Comparison of ENCODE assay signal across 8 mouse cellular contexts in the genomic region with DNA sequence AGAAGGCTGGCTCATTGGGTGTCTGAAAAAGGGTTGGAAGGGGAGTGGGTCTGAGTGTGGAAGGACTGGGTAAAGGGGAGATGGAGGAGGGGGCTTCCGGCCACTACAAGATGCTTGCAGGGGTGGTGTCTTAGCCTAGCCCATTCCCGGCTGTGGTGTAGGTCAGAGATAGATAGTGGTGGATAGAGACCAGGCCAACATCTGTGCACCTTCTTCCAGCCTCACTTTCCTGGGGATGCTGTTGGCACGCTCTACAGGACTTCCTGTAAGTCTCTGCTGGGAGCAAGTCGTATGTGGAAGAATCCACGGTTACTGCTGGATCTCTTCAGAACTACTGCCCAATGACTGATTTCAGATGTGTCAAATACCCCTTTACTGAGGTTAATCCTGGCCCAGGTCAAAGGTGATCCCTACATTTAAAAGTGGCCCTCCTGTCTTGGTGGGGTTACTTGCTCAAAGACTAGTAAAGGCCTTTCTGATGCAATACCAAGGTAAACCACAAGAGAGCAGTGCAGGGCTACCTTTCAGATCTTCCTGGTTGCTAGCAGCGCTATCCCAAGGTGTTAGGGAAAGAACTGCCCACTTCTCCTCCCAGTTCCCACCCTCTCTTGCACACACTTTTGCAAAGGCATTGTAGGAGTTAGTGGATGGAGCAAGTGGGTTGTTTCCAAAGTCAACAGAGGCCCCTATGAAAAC.
DNase-seq lines count a peak whose midpoint lies in the region; ATAC-seq and TF ChIP-seq lines count a peak whose summit lies in the region.

No protein-coding gene starts in this region.

- DNase-seq in 3134 (ENCODE audit: extremely low read depth, insufficient read length, low spot score) = peak; percentile 16
- peak; percentile 79 for DNase-seq in adrenal gland, adult 2 months
- DNase-seq in embryo, embryonic 10.5 days (ENCODE audit: low spot score) = peak; percentile 96
- peak; percentile 58 to 78 for DNase-seq in gastrocnemius, postnatal 4 days (ENCODE audit: low spot score in 2 of 2)
- peak; percentile 85 for DNase-seq in kidney, adult 18-20 months
- peak; percentile 81 for DNase-seq in left cerebral cortex, postnatal 4 days
- DNase-seq in spleen, adult 2 months (ENCODE audit: low read depth in 1 of 2, low spot score in 2 of 2) = peak; percentile 45 to 72

- no peak overlapping the region for H3K4me3 ChIP-seq in midbrain, embryonic 15.5 days
- H3K4me3 ChIP-seq in spleen, adult 2 months (ENCODE audit: extremely low read depth, insufficient read depth, insufficient read length) = no peak overlapping the region

- TF ChIP-seq POLR2A in spleen, adult 2 months (IDR thresholded peaks at IDR 0.05; ENCODE audit: low read depth, low read length) = no peak

- peaks cover 7% of the 10 kb centered on the region; the same call in 1 of the 2 replicates for H3K27me3 ChIP-seq in midbrain, embryonic 15.5 days (replicated peaks)
- H3K27me3 ChIP-seq in spleen, adult 2 months (ENCODE audit: control insufficient read depth, insufficient read depth, low read length) = no peaks in the 10 kb centered on the region

- peak; percentile 76; the same call in 1 of the 2 replicates for TF ChIP-seq CTCF in spleen, adult 2 months (IDR thresholded peaks at IDR 0.05; ENCODE audit: extremely low read depth, insufficient read depth, insufficient read length, insufficient replicate concordance)

- intact Hi-C loops in left cerebral cortex, postnatal 4 days (cut with DNase I) = loop anchor here (1.0 to 5.0 kb wide), 2 partner anchors 91 to 325 kb away; partner anchors contain the start of gene Chst15

- H3K36me3 ChIP-seq in midbrain, embryonic 15.5 days (replicated peaks) = no peaks in the 10 kb centered on the region
- H3K36me3 ChIP-seq in spleen, adult 2 months (ENCODE audit: control insufficient read depth, insufficient read depth, low read length) = no peaks in the 10 kb centered on the region

- H3K4me1 ChIP-seq in midbrain, embryonic 15.5 days = 0 out of 2 replicates have a peak, but pooled peaks cover 5% of the 10 kb centered on the region
- no peaks in the 10 kb centered on the region for H3K4me1 ChIP-seq in spleen, adult 2 months (ENCODE audit: control insufficient read depth, insufficient read depth, insufficient read length)

- ATAC-seq in midbrain, embryonic 15.5 days (replicated peaks) = peak; percentile 48; the same call in 1 of the 2 replicates

- whole genome bisulfite sequencing in midbrain, embryonic 15.5 days = 59% methylated on average over 6 of the region's 6 CpGs
- WGBS in spleen, adult 2 months = 67% methylated on average over 6 of the region's 6 CpGs

- no peaks in the 10 kb centered on the region for H3K9me3 ChIP-seq in midbrain, embryonic 15.5 days

- H3K27ac ChIP-seq in midbrain, embryonic 15.5 days = no peak overlapping the region
- no peak overlapping the region for H3K27ac ChIP-seq in spleen, adult 2 months (ENCODE audit: insufficient read depth, low read length)

- H3K9ac ChIP-seq in midbrain, embryonic 15.5 days = no peak overlapping the region

- H3K4me2 ChIP-seq in midbrain, embryonic 15.5 days = no peak overlapping the region

Comparison
In these comparisons a context has a peak if more than half of its experiments do, and no peak if none do; other contexts are left out.
1. DNase-seq: peak in every context shown above with its lines; median percentile 96 in embryo, embryonic 10.5 days; 85 in kidney, adult 18-20 months; 81 in left cerebral cortex, postnatal 4 days; 79 in adrenal gland, adult 2 months; 68 in gastrocnemius, postnatal 4 days; 58 in spleen, adult 2 months; 16 in 3134.